Mouse (Mus musculus): ENCODE data around the gene F11r. TPM values are rescaled to one million over a fixed set of nuclear protein-coding genes. Genes with fewer than 3 reads are reported as not detected.

The F11r gene
- polyA plus RNA-seq, 1 experiment from 2014 or later: 10.5 TPM

DNA sequence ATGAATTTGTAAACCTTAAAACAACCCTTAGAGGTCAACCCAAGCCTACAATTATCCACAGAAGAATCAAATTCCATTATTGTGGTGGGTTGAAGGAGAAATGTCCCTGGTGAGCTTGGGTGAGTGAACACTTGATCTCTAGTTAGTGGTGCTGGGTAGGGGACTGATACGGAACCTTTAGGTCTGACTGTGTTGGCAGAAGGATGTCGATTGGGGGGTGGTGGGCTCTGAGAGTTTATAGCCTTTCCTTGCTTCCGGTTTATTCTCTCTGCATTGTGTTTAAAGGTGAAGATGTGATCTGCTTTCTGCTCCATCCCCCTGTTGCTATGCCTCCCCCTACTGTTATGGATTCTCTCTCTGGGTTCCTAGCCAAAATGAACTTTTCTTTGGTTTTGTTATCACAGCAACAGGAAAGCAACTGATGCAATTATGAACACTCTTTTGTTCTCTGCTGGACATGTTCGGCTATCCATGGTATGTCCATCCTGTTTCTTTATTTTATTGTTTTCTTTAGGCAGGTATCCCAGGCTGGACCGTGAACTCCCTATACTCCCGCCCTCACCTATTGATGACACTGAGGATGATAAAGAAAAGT lies 63.8 kb downstream of the F11r start:
- Histone ChIP-seq H3K36me3 (ENCODE audit: control insufficient read depth, insufficient read depth, low read length) (no peaks in the 10 kb centered on the region), H3K4me3 (ENCODE audit: low read depth, low read length) (no peak overlapping the region), H3K27ac (ENCODE audit: low read length) (no peak overlapping the region), H3K4me2 (ENCODE audit: low read length) (no peak overlapping the region), H3K9ac (ENCODE audit: low read depth, low read length) (no peak overlapping the region), H3K4me1 (ENCODE audit: control insufficient read depth, insufficient read depth, low read length) (peaks cover 13% of the 10 kb centered on the region), H3K27me3 (ENCODE audit: control insufficient read depth, insufficient read depth, low read depth, low read length) (no peaks in the 10 kb centered on the region), H3K9me3 (replicated peaks; ENCODE audit: control insufficient read depth, low read length, poor library complexity, severe bottlenecking) (no peaks in the 10 kb centered on the region)
- no peak for ATAC-seq
- 63% methylated on average over 6 of the region's 6 CpGs for WGBS

DNA sequence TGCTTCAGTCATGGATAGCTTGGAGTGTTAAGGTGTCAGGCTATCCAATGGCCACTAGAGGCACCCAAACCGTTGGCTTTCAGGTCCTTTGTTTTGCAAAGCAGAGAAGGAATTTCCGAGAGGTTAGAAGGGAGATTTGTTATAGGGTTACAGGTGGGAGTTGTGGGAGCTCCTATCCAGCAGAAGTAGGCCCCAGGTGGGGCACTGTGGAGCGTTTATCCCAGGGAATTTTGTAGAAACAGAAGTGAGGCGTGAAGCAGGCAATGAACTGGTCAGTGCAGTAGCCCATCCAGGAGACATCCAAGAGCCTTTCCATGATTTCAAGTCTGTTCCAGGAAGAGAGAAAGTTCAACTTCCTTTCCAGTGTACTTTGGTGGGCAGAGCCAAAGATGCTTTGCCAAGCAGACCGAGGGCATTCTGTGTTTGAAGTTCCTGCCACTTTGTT lies 64.3 kb downstream of the F11r start:
- H3K27me3 ChIP-seq (ENCODE audit: control insufficient read depth, insufficient read depth, low read depth, low read length): no peaks in the 10 kb centered on the region
- WGBS: 6% methylated on average over 5 of the region's 5 CpGs
- peaks cover 13% of the 10 kb centered on the region for H3K4me1 ChIP-seq (ENCODE audit: control insufficient read depth, insufficient read depth, low read length)
- ATAC-seq: no peak
- no peaks in the 10 kb centered on the region for H3K9me3 ChIP-seq (replicated peaks; ENCODE audit: control insufficient read depth, low read length, poor library complexity, severe bottlenecking)
- H3K36me3 ChIP-seq (ENCODE audit: control insufficient read depth, insufficient read depth, low read length): no peaks in the 10 kb centered on the region
- H3K27ac ChIP-seq (ENCODE audit: low read length): peak overlapping the region; percentile 83
- peak overlapping the region; percentile 47 for H3K4me2 ChIP-seq (ENCODE audit: low read length)
- peak overlapping the region; percentile 21 for H3K4me3 ChIP-seq (ENCODE audit: low read depth, low read length)
- H3K9ac ChIP-seq (ENCODE audit: low read depth, low read length): peak overlapping the region; percentile 58; the same call in 1 of the 2 replicates

DNA sequence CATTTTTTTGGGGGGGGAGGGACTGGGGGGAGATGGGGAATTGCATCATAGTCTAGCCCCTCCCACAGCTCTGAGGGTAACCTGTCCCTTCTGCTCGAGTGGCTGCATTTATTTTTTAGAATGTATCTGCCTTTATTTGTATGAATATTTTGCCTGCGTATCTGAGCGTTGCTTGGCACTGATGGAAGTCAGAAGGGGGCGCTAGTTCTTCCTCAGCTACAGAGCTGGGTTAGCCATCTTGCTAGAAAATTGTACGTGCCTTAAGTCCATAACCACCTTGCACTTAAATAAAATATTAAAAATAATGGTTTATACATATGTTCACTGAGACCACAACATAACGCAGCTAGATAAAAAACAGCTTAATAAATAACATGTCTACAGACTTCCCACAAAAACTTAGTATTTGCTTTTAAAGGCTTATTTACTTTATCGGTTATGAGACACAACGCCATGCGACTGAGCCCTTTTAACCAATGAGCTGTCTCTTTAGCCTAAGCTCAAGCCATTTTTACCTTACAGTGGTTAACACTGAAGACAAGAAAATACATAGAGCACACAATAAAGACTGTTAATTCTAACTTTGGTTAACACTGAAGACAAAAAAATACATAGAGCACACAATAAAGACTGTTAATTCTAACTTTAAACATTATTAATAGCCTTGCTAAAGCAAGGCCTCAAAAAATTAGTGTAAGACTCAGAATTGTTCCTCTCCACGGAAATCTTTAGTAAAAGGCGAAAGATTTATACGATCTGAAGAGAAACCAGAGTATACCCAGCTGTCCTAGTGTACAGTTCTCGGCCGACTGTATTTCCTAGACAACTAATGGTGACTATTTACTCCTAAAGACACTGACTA lies 65.3 kb downstream of the F11r start:
- ATAC-seq: peak; percentile 88
- Histone ChIP-seq H3K4me2 (ENCODE audit: low read length) (peak overlapping the region; percentile 68), H3K4me1 (ENCODE audit: control insufficient read depth, insufficient read depth, low read length) (peaks cover 13% of the 10 kb centered on the region), H3K9ac (ENCODE audit: low read depth, low read length) (no peak overlapping the region), H3K27me3 (ENCODE audit: control insufficient read depth, insufficient read depth, low read depth, low read length) (no peaks in the 10 kb centered on the region), H3K27ac (ENCODE audit: low read length) (peak overlapping the region; percentile 97), H3K9me3 (replicated peaks; ENCODE audit: control insufficient read depth, low read length, poor library complexity, severe bottlenecking) (no peaks in the 10 kb centered on the region), H3K4me3 (ENCODE audit: low read depth, low read length) (peak overlapping the region; percentile 69), H3K36me3 (ENCODE audit: control insufficient read depth, insufficient read depth, low read length) (0 out of 2 replicates have a peak, but pooled peaks cover 7% of the 10 kb centered on the region)
- WGBS: under 1% methylated on average over 14 of the region's 14 CpGs

DNA sequence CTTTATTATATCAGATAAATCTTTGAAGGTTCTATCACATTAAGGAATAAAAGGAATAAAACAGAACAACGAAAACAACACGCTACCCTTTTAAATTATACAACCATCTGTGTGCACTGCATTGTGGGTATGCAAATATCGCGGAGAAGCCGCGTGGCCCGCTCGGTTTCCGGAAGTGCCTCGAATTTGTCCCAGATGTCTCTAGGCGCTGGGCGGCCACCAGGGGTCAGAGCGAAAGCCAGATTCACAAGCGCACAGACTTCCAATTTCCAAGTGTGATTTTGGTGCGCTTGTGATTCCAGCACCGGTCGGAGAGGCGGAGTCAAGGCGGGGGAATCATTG lies 65.9 kb downstream of the F11r start, which contains the start of gene Alyref2:
TSS of gene Alyref2 (plus strand) at position 229 of the 342 bp plus-strand sequence.
- Histone ChIP-seq H3K27me3 (ENCODE audit: control insufficient read depth, insufficient read depth, low read depth, low read length) (no peaks in the 10 kb centered on the region), H3K27ac (ENCODE audit: low read length) (peak within 1 kb of the TSS; percentile 97), H3K36me3 (ENCODE audit: control insufficient read depth, insufficient read depth, low read length) (0 out of 2 replicates have a peak, but pooled peaks cover 7% of the 10 kb centered on the region), H3K4me2 (ENCODE audit: low read length) (peak within 1 kb of the TSS; percentile 68), H3K4me1 (ENCODE audit: control insufficient read depth, insufficient read depth, low read length) (peaks cover 13% of the 10 kb centered on the region), H3K9ac (ENCODE audit: low read depth, low read length) (peak within 1 kb of the TSS; percentile 87), H3K4me3 (ENCODE audit: low read depth, low read length) (peak within 1 kb of the TSS; percentile 69), H3K9me3 (replicated peaks; ENCODE audit: control insufficient read depth, low read length, poor library complexity, severe bottlenecking) (no peaks in the 10 kb centered on the region)
- under 1% methylated on average over 19 of the region's 19 CpGs for WGBS
- ATAC-seq: peak; percentile 90

GRCm38 (mm10) chr1:171503592-171504291 lies 66.4 kb downstream of the F11r start:
- Histone ChIP-seq H3K4me1 (ENCODE audit: control insufficient read depth, insufficient read depth, low read length) (peaks cover 13% of the 10 kb centered on the region), H3K27me3 (ENCODE audit: control insufficient read depth, insufficient read depth, low read depth, low read length) (no peaks in the 10 kb centered on the region), H3K27ac (ENCODE audit: low read length) (peak overlapping the region; percentile 97), H3K4me3 (ENCODE audit: low read depth, low read length) (peak overlapping the region; percentile 69), H3K9me3 (replicated peaks; ENCODE audit: control insufficient read depth, low read length, poor library complexity, severe bottlenecking) (no peaks in the 10 kb centered on the region), H3K9ac (ENCODE audit: low read depth, low read length) (peak overlapping the region; percentile 87), H3K36me3 (ENCODE audit: control insufficient read depth, insufficient read depth, low read length) (0 out of 2 replicates have a peak, but pooled peaks cover 7% of the 10 kb centered on the region), H3K4me2 (ENCODE audit: low read length) (peak overlapping the region; percentile 68)
- ATAC-seq: peak; percentile 73
- under 1% methylated on average over 53 of the region's 53 CpGs for WGBS

- peak overlapping the region; percentile 66; the same call in 1 of the 2 replicates for H3K27ac ChIP-seq (ENCODE audit: low read length)
These were observed 67.3 kb downstream of the F11r start for GRCm38 (mm10) chr1:171504586-171504985.

GRCm38 (mm10) chr1:171513234-171513633 lies 75.9 kb downstream of the F11r start:
- no peak overlapping the region for H3K4me2 ChIP-seq (ENCODE audit: low read length)
- H3K36me3 ChIP-seq (ENCODE audit: control insufficient read depth, insufficient read depth, low read length): no peaks in the 10 kb centered on the region
- no peaks in the 10 kb centered on the region for H3K4me1 ChIP-seq (ENCODE audit: control insufficient read depth, insufficient read depth, low read length)
- H3K27ac ChIP-seq (ENCODE audit: low read length): no peak overlapping the region
- no peak overlapping the region for H3K9ac ChIP-seq (ENCODE audit: low read depth, low read length)
- no peaks in the 10 kb centered on the region for H3K27me3 ChIP-seq (ENCODE audit: control insufficient read depth, insufficient read depth, low read depth, low read length)
- 88% methylated on average over 2 of the region's 2 CpGs for WGBS
- no peaks in the 10 kb centered on the region for H3K9me3 ChIP-seq (replicated peaks; ENCODE audit: control insufficient read depth, low read length, poor library complexity, severe bottlenecking)
- H3K4me3 ChIP-seq (ENCODE audit: low read depth, low read length): no peak overlapping the region
- ATAC-seq: no peak

More at GRCm38 (mm10) chr1:171504586-171504985, 67.3 kb downstream of the F11r start:
- Histone ChIP-seq H3K9me3 (replicated peaks; ENCODE audit: control insufficient read depth, low read length, poor library complexity, severe bottlenecking) (no peaks in the 10 kb centered on the region), H3K4me1 (ENCODE audit: control insufficient read depth, insufficient read depth, low read length) (peaks cover 13% of the 10 kb centered on the region), H3K27me3 (ENCODE audit: control insufficient read depth, insufficient read depth, low read depth, low read length) (no peaks in the 10 kb centered on the region), H3K36me3 (ENCODE audit: control insufficient read depth, insufficient read depth, low read length) (0 out of 2 replicates have a peak, but pooled peaks cover 7% of the 10 kb centered on the region), H3K9ac (ENCODE audit: low read depth, low read length) (peak overlapping the region; percentile 59; the same call in 1 of the 2 replicates), H3K4me3 (ENCODE audit: low read depth, low read length) (peak overlapping the region; percentile 69), H3K4me2 (ENCODE audit: low read length) (peak overlapping the region; percentile 69)
- 65% methylated on average over 4 of the region's 4 CpGs for WGBS
- ATAC-seq: no peak

DNA sequence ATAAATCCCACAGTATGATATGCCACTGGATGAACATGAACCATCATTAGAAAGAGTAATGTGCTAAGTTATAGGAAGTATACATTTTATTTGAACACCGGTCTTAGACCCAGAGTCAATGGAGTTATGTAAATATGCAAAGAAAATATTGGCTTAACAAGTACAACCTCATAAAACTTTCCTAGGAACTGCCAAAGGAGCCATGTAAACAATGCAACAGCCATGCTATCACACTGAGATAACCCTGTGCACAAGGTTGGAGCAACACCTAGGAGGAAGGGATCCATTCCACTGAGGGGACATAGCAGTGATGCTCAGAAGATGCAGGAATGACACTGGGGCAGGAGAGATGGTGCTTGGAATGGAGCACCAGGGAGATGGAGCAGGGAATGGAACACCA lies 76.4 kb downstream of the F11r start:
- WGBS: 97% methylated on average over 1 of the region's 1 CpGs
- no peak for ATAC-seq
- Histone ChIP-seq H3K9ac (ENCODE audit: low read depth, low read length) (no peak overlapping the region), H3K27ac (ENCODE audit: low read length) (no peak overlapping the region), H3K9me3 (replicated peaks; ENCODE audit: control insufficient read depth, low read length, poor library complexity, severe bottlenecking) (no peaks in the 10 kb centered on the region), H3K4me3 (ENCODE audit: low read depth, low read length) (no peak overlapping the region), H3K27me3 (ENCODE audit: control insufficient read depth, insufficient read depth, low read depth, low read length) (no peaks in the 10 kb centered on the region), H3K4me2 (ENCODE audit: low read length) (no peak overlapping the region), H3K36me3 (ENCODE audit: control insufficient read depth, insufficient read depth, low read length) (no peaks in the 10 kb centered on the region), H3K4me1 (ENCODE audit: control insufficient read depth, insufficient read depth, low read length) (no peaks in the 10 kb centered on the region)

Measured in midbrain, embryonic 16.5 days (tissue).